Mouse (Mus musculus): ENCODE results near the gene Gtf2f1.
"Not testable (repeated sequence)": the region's sequence is repeated elsewhere in the genome, so short reads cannot be mapped to it uniquely, and the experiment has no call there.

The Gtf2f1 gene

GRCm38 (mm10) chr17:57011236-57012141 is at the start of gene Gtf2f1, which contains the start of gene Gm17949:
Gtf2f1 (minus strand) TSS chr17:57011288.
Gm17949 (plus strand) TSS chr17:57011469.
- peak; percentile 79 for DNase-seq (ENCODE audit: low spot score)

- DNase-seq (ENCODE audit: low spot score), result peak; percentile 88
Observed at GRCm38 (mm10) chr17:57060231-57060801, 49.2 kb upstream of the Gtf2f1 start.

GRCm38 (mm10) chr17:57059486-57059977 is 48.4 kb upstream of the Gtf2f1 start, which contains the start of gene Slc25a23:
Slc25a23 (minus strand) TSS chr17:57059863.
- DNase-seq (ENCODE audit: low spot score), result no peak

GRCm38 (mm10) chr17:57058891-57059485 is 47.9 kb upstream of the Gtf2f1 start, which contains the start of gene Crb3:
Crb3 (plus strand) TSS chr17:57059105.
- no peak for DNase-seq (ENCODE audit: low spot score)

- no peak for DNase-seq (ENCODE audit: low spot score)
Observed at GRCm38 (mm10) chr17:57056246-57056645, 45.2 kb upstream of the Gtf2f1 start.

- not testable (repeated sequence) for DNase-seq (ENCODE audit: low spot score)
Observed at GRCm38 (mm10) chr17:57051679-57052078, 40.6 kb upstream of the Gtf2f1 start.

GRCm38 (mm10) chr17:57048816-57049215 is 37.7 kb upstream of the Gtf2f1 start:
- DNase-seq (ENCODE audit: low spot score), result no peak

GRCm38 (mm10) chr17:57047406-57047805 is 36.3 kb upstream of the Gtf2f1 start:
- no peak for DNase-seq (ENCODE audit: low spot score)

- DNase-seq (ENCODE audit: low spot score), result no peak
Observed at GRCm38 (mm10) chr17:57041554-57041953, 30.5 kb upstream of the Gtf2f1 start, which contains the start of gene Slc25a41. Slc25a41 (minus strand) TSS chr17:57041654.

GRCm38 (mm10) chr17:57038978-57039377 is 27.9 kb upstream of the Gtf2f1 start:
- no peak for DNase-seq (ENCODE audit: low spot score)

- DNase-seq (ENCODE audit: low spot score), result no peak
Observed at GRCm38 (mm10) chr17:57032854-57033253, 21.8 kb upstream of the Gtf2f1 start.

GRCm38 (mm10) chr17:57031661-57032420 is 20.8 kb upstream of the Gtf2f1 start:
- peak; percentile 98 for DNase-seq (ENCODE audit: low spot score)

- DNase-seq (ENCODE audit: low spot score), result no peak
Observed at GRCm38 (mm10) chr17:57030931-57031660, 20.0 kb upstream of the Gtf2f1 start, which contains the start of gene Khsrp. Khsrp (minus strand) TSS chr17:57031522.

GRCm38 (mm10) chr17:57029691-57030090 is 18.6 kb upstream of the Gtf2f1 start:
- peak; percentile 49 for DNase-seq (ENCODE audit: low spot score)

- no peak for DNase-seq (ENCODE audit: low spot score)
Observed at GRCm38 (mm10) chr17:57027471-57027870, 16.4 kb upstream of the Gtf2f1 start.

- no peak for DNase-seq (ENCODE audit: low spot score)
Observed at GRCm38 (mm10) chr17:57020960-57021359, 9.9 kb upstream of the Gtf2f1 start.

GRCm38 (mm10) chr17:57019693-57020092 is 8.6 kb upstream of the Gtf2f1 start:
- DNase-seq (ENCODE audit: low spot score), result peak; percentile 21

GRCm38 (mm10) chr17:57012245-57012795 is 1.2 kb upstream of the Gtf2f1 start:
- DNase-seq (ENCODE audit: low spot score), result no peak

GRCm38 (mm10) chr17:57010911-57011235 is 215 bp downstream of the Gtf2f1 start:
- no peak for DNase-seq (ENCODE audit: low spot score)

GRCm38 (mm10) chr17:57007137-57007905 is 3.8 kb downstream of the Gtf2f1 start:
- no peak for DNase-seq (ENCODE audit: low spot score)
